Mouse (Mus musculus) MEL (cell line): ENCODE data around the gene Aqp6. TPM values are rescaled to one million over a fixed set of nuclear protein-coding genes. Genes with fewer than 3 reads are reported as not detected.

Experiments
- DNase-seq: peaks from one replicate; pipeline ENCODE4 v3.0.0; 2011; ENCODE audit warnings: low read depth, low spot score
- H3K27ac ChIP-seq: 2 replicates; pipeline ENCODE4 v1.5.1; 2012; ENCODE audit warnings: low read depth, mild to moderate bottlenecking, control low read depth, low read length, moderate library complexity; ENCODE audit not compliant: control insufficient read depth
- H3K27me3 ChIP-seq, 2 experiments: fragments of 150-350 bp in 1 of 2; sonication (generic) in 1 of 2; 2 replicates each; pipeline ENCODE4 v1.6.1; 2012; ENCODE audit warnings: low read length in 2 of 2, mild to moderate bottlenecking in 2 of 2, improper control_type of control experiment in 1 of 2, moderate library complexity in 1 of 2; ENCODE audit not compliant: insufficient read depth in 2 of 2, control insufficient read depth in 1 of 2
- H3K36me3 ChIP-seq, 2 experiments: 2 replicates each; pipeline ENCODE4 v1.6.1; 2012 to 2014; ENCODE audit warnings: low read length in 2 of 2, improper control_type of control experiment in 1 of 2, inconsistent platforms in 1 of 2, mild to moderate bottlenecking in 1 of 2; ENCODE audit not compliant: insufficient read depth in 2 of 2, control insufficient read depth in 1 of 2
- H3K4me1 ChIP-seq, 2 experiments: fragments of 150-350 bp in 1 of 2; sonication (generic) in 1 of 2; 2 replicates each; pipeline ENCODE4 v1.6.1; 2012; ENCODE audit warnings: low read length in 2 of 2, improper control_type of control experiment in 1 of 2, mild to moderate bottlenecking in 1 of 2; ENCODE audit not compliant: insufficient read depth in 2 of 2, control insufficient read depth in 1 of 2
- H3K4me3 ChIP-seq, 2 experiments: fragments of 150-350 bp in 1 of 2; sonication (generic) in 1 of 2; 2 replicates each; pipeline ENCODE4 v1.5.1; 2012; ENCODE audit warnings: low read depth in 2 of 2, low read length in 2 of 2, mild to moderate bottlenecking in 2 of 2, moderate library complexity in 2 of 2, control low read depth in 1 of 2, improper control_type of control experiment in 1 of 2; ENCODE audit not compliant: control insufficient read depth in 1 of 2, insufficient read depth in 1 of 2
- H3K79me2 ChIP-seq: 2 replicates; pipeline ENCODE4 v1.6.1; 2012; ENCODE audit warnings: mild to moderate bottlenecking, low read length, moderate library complexity; ENCODE audit not compliant: control insufficient read depth, poor library complexity, insufficient read depth
- H3K9ac ChIP-seq: 2 replicates; pipeline ENCODE4 v1.6.1; 2012; ENCODE audit warnings: low read depth, mild to moderate bottlenecking, control low read depth, low read length, moderate library complexity; ENCODE audit not compliant: control insufficient read depth, poor library complexity, severe bottlenecking
- H3K9me3 ChIP-seq: fragments of 150-350 bp; sonication (generic); replicated peaks from 2 replicates; pipeline ENCODE4 v1.6.1; 2012; ENCODE audit warnings: mild to moderate bottlenecking, low read length, improper control_type of control experiment, moderate library complexity; ENCODE audit not compliant: insufficient read depth
- CHD1 ChIP-seq: IDR thresholded peaks from 2 replicates; pipeline ENCODE4 v1.6.1; 2012; ENCODE audit warnings: low read depth, mild to moderate bottlenecking, inconsistent platforms, low read length, improper control_type of control experiment
- E2F4 ChIP-seq: IDR thresholded peaks from 2 replicates; pipeline ENCODE4 v1.6.1; 2011; ENCODE audit warnings: low read depth, low read length, improper control_type of control experiment, borderline replicate concordance
- EP300 ChIP-seq, 2 experiments: IDR thresholded peaks; 2 replicates each; pipeline ENCODE4 v1.6.1; 2011; ENCODE audit warnings: improper control_type of control experiment in 2 of 2, low read length in 2 of 2, low read depth in 1 of 2, mild to moderate bottlenecking in 1 of 2
- ETS1 ChIP-seq: IDR thresholded peaks from 2 replicates; pipeline ENCODE4 v1.6.1; 2012; ENCODE audit warnings: low read depth, mild to moderate bottlenecking, inconsistent platforms, low read length, improper control_type of control experiment, moderate library complexity
- MAX ChIP-seq: IDR thresholded peaks from 2 replicates; pipeline ENCODE4 v1.6.1; 2011; ENCODE audit warnings: low read length, improper control_type of control experiment
- MEF2A ChIP-seq: IDR thresholded peaks from 2 replicates; pipeline ENCODE4 v1.6.1; 2014; ENCODE audit warnings: low read depth, mild to moderate bottlenecking, inconsistent platforms, low read length, improper control_type of control experiment; ENCODE audit not compliant: poor library complexity, insufficient replicate concordance, severe bottlenecking; ENCODE audit errors: extremely low read depth
- POLR2AphosphoS5 ChIP-seq: IDR thresholded peaks from 2 replicates; pipeline ENCODE4 v1.6.1; 2012; ENCODE audit warnings: low read depth, borderline replicate concordance, mild to moderate bottlenecking, inconsistent platforms, low read length, moderate library complexity, mixed read lengths
- RAD21 ChIP-seq: IDR thresholded peaks from 2 replicates; pipeline ENCODE4 v1.6.1; 2011; ENCODE audit warnings: mild to moderate bottlenecking, low read depth, low read length, improper control_type of control experiment
- SIN3A ChIP-seq: IDR thresholded peaks from 2 replicates; pipeline ENCODE4 v1.6.1; 2012; ENCODE audit warnings: low read length, improper control_type of control experiment, inconsistent platforms
- SMC3 ChIP-seq: IDR thresholded peaks from 2 replicates; pipeline ENCODE4 v1.6.1; 2011; ENCODE audit warnings: low read depth, low read length, improper control_type of control experiment
- TAL1 ChIP-seq: IDR thresholded peaks from 2 replicates; pipeline ENCODE4 v1.6.1; 2012; ENCODE audit warnings: mild to moderate bottlenecking, inconsistent platforms, low read length, moderate library complexity, mixed read lengths
- ZKSCAN1 ChIP-seq: IDR thresholded peaks from 2 replicates; pipeline ENCODE4 v1.6.1; 2012; ENCODE audit warnings: low read depth, mild to moderate bottlenecking, inconsistent platforms, low read length, improper control_type of control experiment, moderate library complexity
- polyA plus RNA-seq, 2 experiments: library from polyadenylated mRNA; stranded (reverse) in 1 of 2; unstranded in 1 of 2; fragments of >175 nt in 1 of 2; fragments of >200 nt in 1 of 2; gene quantifications; 2 replicates each; pipeline versions ENCODE4 v1.2.1 to v1.2.4; 2012; ENCODE audit warnings: low replicate concordance in 2 of 2, low read depth in 1 of 2; ENCODE audit not compliant: insufficient read length in 2 of 2, insufficient read depth in 1 of 2, missing spikeins in 1 of 2
- total RNA-seq: library from RNA; depleted of rRNA; stranded (reverse); fragments of 300-350 nt; gene quantifications from 2 replicates; pipeline ENCODE4 v1.2.3, GENCODE M21; 2012

Aqp6 gene
- total and polyA plus RNA-seq, 3 experiments: not detected

DNA sequence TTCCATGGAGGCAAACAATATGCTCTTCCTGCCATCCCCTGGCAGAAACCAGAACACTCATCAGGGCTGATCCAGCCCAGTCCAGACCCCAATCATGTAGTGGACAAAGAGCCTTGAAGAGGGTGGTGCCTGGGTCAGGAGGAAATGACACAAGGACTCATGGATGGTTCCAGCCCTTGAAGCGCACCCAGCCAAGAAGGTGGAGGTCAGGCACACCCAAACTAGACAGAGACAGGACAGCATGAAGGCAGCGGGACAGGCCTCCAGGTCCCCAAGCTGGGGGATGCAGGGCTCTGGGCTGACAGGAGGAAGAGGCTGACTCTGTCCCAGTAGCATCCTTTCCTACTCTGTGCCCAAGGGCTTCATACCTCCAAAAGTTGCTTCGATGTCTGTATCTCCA lies 14.7 kb upstream of the Aqp6 start:
- TF ChIP-seq POLR2AphosphoS5: no peak
- H3K79me2 ChIP-seq: no peaks in the 10 kb centered on the region
- H3K27me3 ChIP-seq: peaks cover 2 to 6% of the 10 kb centered on the region in 2 experiments; a peak in 3 of 4 replicates
- no peak for DNase-seq
- no peak overlapping the region for H3K4me3 ChIP-seq
- H3K9ac ChIP-seq: no peak overlapping the region
- H3K36me3 ChIP-seq: no peaks in the 10 kb centered on the region
- no peak overlapping the region for H3K27ac ChIP-seq
- H3K9me3 ChIP-seq: no peaks in the 10 kb centered on the region
- H3K4me1 ChIP-seq: no peaks in the 10 kb centered on the region

DNA sequence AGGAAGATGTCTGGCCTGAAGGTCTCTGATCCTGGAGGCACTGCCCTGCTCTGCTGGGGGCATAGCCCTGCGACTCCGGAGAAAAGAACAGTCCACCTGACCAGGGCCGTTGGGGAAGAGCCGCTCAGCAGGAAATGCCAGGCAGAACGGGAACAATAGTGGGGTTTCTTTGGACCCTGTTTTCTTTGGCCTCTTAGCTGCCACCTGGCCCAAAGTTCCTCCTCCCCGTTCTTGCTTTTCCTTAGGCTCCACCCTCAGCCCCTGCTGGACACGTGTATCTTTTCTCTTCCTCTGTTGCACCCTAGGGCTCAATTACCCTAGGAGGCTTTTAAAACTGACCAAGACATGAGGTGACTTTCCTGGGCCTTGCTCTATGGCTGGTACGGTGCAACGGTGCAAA lies 12.0 kb upstream of the Aqp6 start:
- Histone ChIP-seq H3K9ac (no peak overlapping the region), H3K9me3 (no peaks in the 10 kb centered on the region), H3K27me3 (no peaks in the 10 kb centered on the region; a peak in 1 of 4 replicates), H3K4me1 (no peaks in the 10 kb centered on the region), H3K4me3 (no peak overlapping the region), H3K36me3 (no peaks in the 10 kb centered on the region), H3K27ac (no peak overlapping the region), H3K79me2 (no peaks in the 10 kb centered on the region)
- no peak for TF ChIP-seq E2F4
- no peak for TF ChIP-seq ZKSCAN1
- TF ChIP-seq CHD1: no peak
- TF ChIP-seq ETS1: no peak
- no peak for TF ChIP-seq RAD21
- TF ChIP-seq SMC3: no peak
- no peak for TF ChIP-seq EP300 (IDR thresholded peaks at IDR 0.05; ENCODE audit: low read depth in 1 of 2, low read length in 2 of 2)
- TF ChIP-seq SIN3A: no peak
- no peak for TF ChIP-seq MEF2A
- no peak for TF ChIP-seq TAL1
- no peak for DNase-seq

DNA sequence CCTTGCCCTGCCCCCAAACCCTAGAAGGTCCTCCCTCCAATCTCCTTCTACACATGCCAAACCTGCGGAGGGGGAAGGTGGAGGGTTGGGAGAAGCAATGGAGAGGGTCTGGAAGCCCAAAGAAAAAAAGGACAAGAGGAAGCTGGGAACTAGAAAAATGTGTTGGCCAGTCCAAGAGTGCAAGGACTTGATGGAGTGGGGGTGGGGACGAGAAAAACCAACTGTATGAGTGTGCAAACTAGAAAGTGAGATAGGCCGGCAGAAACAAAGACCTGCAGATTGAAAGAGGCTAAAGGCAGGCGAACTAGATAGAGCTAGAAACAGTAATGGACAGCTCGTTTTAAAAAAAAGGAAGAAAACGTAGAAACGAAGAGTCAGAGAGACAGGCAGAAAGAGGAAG lies 11.5 kb upstream of the Aqp6 start:
- H3K4me1 ChIP-seq: no peaks in the 10 kb centered on the region
- H3K9ac ChIP-seq: no peak overlapping the region
- H3K27me3 ChIP-seq: no peaks in the 10 kb centered on the region; a peak in 1 of 4 replicates
- H3K4me3 ChIP-seq: no peak overlapping the region
- TF ChIP-seq MAX: no peak
- H3K27ac ChIP-seq: no peak overlapping the region
- no peaks in the 10 kb centered on the region for H3K9me3 ChIP-seq
- no peak for DNase-seq
- H3K36me3 ChIP-seq: no peaks in the 10 kb centered on the region
- H3K79me2 ChIP-seq: no peaks in the 10 kb centered on the region
